Mouse (Mus musculus) heart, embryonic 12.5 days (tissue): ENCODE data around the gene Gm42517. TPM values are rescaled to one million over a fixed set of nuclear protein-coding genes. Genes with fewer than 3 reads are reported as not detected.

ENCODE experiments used
- ATAC-seq: fragments of 200-750 bp; cut with Nextera tagmentation; 2 replicates; pipeline ENCODE4 v1.8.0; 2017; ENCODE audit warnings: moderate TSS enrichment, moderate library complexity; ENCODE audit not compliant: insufficient number of reproducible peaks, low FRiP score
- H3K27ac ChIP-seq: fragments of 300-500 bp; sonication (generic); 2 replicates; pipeline ENCODE4 v1.5.1; 2016; ENCODE audit warnings: mild to moderate bottlenecking, moderate library complexity; ENCODE audit not compliant: poor library complexity, severe bottlenecking
- H3K27me3 ChIP-seq: fragments of 300-500 bp; sonication (generic); replicated peaks from 2 replicates; pipeline ENCODE4 v1.6.1; 2016; ENCODE audit warnings: mild to moderate bottlenecking, moderate library complexity
- H3K36me3 ChIP-seq: fragments of 300-500 bp; sonication (generic); 2 replicates; pipeline ENCODE4 v1.6.1; 2016; ENCODE audit warnings: mild to moderate bottlenecking, moderate library complexity
- H3K4me1 ChIP-seq: fragments of 300-500 bp; sonication (generic); replicated peaks from 2 replicates; pipeline ENCODE4 v1.6.1; 2016; ENCODE audit warnings: mild to moderate bottlenecking
- H3K4me2 ChIP-seq: fragments of 300-500 bp; sonication (generic); 2 replicates; pipeline ENCODE4 v1.6.1; 2016; ENCODE audit warnings: mild to moderate bottlenecking, moderate library complexity
- H3K4me3 ChIP-seq: fragments of 300-500 bp; sonication (generic); 2 replicates; pipeline ENCODE4 v1.5.1; 2016; ENCODE audit warnings: mild to moderate bottlenecking
- H3K9ac ChIP-seq: fragments of 300-500 bp; sonication (generic); 2 replicates; pipeline ENCODE4 v1.6.1; 2016; ENCODE audit warnings: mild to moderate bottlenecking, moderate library complexity
- H3K9me3 ChIP-seq: fragments of 300-500 bp; sonication (generic); replicated peaks from 2 replicates; pipeline ENCODE4 v1.6.1; 2016; ENCODE audit warnings: mild to moderate bottlenecking, moderate library complexity
- WGBS: fragments of 180-500 bp; shearing (Covaris S2); methylation state at CpG from one replicate; pipeline ENCODE4 v1.1.7; 2016; 5-methylcytosine and 5-hydroxymethylcytosine counted together
- polyA plus RNA-seq: library from polyadenylated mRNA; unstranded; fragments of >200 nt; fragmentation: Nextera tagmentation; extraction: Ambion mirVana; gene quantifications from 2 replicates; pipeline ENCODE4 v1.2.1, GENCODE M21; 2016

The Gm42517 gene
- not detected in 2 replicates for polyA plus RNA-seq

DNA sequence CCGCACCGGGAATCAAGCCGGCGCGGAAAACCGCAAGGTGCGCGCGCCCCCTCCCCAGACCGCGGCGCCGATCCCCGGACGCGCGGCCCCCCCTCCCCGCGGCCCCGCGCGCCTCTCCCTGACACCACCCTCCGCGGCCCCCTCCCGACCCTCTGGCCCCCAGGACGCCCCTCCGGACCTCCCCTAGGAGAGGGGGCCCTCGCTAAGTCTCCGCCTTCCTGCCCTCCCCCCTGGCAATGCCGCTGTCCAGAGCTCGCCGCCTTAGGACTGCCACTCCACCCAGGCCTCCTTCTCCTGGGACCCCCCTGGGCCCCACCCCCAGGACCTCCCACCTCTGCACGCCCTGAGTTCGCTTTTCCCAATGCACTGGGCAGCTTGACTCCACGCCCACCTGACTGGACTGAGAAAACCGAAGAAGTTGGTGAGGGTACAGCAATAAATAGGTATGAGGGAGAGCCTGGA is at the start of gene Gm42517:
Gene Gm42517 (minus strand): TSS at position 52 of the 462 bp plus-strand sequence.
- ATAC-seq: no peak
- Histone ChIP-seq H3K4me1 (peaks cover 24% of the 10 kb centered on the region), H3K36me3 (no peaks in the 10 kb centered on the region), H3K9me3 (no peaks in the 10 kb centered on the region), H3K4me3 (peak within 1 kb of the TSS; percentile 64), H3K27me3 (peaks cover 96% of the 10 kb centered on the region), H3K4me2 (peak within 1 kb of the TSS; percentile 99), H3K9ac (peak within 1 kb of the TSS; percentile 66), H3K27ac (no peak within 1 kb of the TSS)
- WGBS: under 1% methylated on average over 22 of the region's 36 CpGs

DNA sequence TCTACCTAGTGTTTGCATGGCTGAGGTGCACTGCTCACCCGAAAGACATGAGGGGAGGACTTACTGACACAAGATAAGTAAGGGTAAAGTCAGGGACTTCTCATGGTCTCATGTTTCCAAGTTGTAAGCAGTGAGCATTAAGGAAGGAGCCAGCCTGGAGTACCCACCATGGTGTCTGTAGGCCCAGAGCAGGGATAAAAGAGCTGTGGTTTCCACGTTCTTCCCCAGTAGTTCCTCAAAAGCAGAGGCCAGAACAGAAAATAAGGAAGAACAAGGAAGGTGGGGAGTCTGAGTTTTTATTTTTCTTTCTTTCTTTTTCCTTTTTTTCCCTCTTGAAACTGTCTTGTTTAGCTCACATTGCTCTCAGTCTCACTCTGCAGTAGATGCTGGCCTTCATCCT is 47.0 kb upstream of the Gm42517 start:
- ATAC-seq: no peak
- Histone ChIP-seq H3K4me3 (no peak overlapping the region), H3K4me1 (no peaks in the 10 kb centered on the region), H3K27me3 (no peaks in the 10 kb centered on the region), H3K27ac (no peak overlapping the region), H3K4me2 (no peak overlapping the region), H3K36me3 (no peaks in the 10 kb centered on the region), H3K9ac (no peak overlapping the region), H3K9me3 (no peaks in the 10 kb centered on the region)
- 65% methylated on average over 2 of the region's 2 CpGs for WGBS

DNA sequence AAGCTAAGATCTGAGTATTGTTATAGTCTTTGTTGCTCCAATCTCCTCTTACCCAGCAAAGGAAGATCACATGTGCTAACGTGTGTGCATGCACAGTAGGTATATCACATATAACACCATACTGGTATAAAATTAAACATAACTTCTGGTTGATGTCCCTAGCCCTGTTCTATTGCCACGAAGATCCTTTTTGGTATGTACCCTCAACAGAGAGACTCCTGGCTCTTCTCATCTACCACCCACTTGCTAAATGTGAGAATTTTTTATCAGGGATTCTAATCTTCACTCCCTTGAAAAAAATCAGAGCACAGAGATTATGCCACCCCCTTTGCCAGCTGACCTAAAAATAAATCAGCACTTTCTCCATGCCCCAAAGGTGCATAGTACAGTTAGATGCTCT is 39.3 kb upstream of the Gm42517 start:
- no peak overlapping the region for H3K9ac ChIP-seq
- no peaks in the 10 kb centered on the region for H3K4me1 ChIP-seq
- ATAC-seq: no peak
- H3K27ac ChIP-seq: no peak overlapping the region
- no peak overlapping the region for H3K4me3 ChIP-seq
- no peak overlapping the region for H3K4me2 ChIP-seq
- WGBS: 70% methylated on average over 2 of the region's 2 CpGs
- H3K27me3 ChIP-seq: 0 out of 2 replicates have a peak, but pooled peaks cover 3% of the 10 kb centered on the region
- no peaks in the 10 kb centered on the region for H3K9me3 ChIP-seq
- H3K36me3 ChIP-seq: no peaks in the 10 kb centered on the region

DNA sequence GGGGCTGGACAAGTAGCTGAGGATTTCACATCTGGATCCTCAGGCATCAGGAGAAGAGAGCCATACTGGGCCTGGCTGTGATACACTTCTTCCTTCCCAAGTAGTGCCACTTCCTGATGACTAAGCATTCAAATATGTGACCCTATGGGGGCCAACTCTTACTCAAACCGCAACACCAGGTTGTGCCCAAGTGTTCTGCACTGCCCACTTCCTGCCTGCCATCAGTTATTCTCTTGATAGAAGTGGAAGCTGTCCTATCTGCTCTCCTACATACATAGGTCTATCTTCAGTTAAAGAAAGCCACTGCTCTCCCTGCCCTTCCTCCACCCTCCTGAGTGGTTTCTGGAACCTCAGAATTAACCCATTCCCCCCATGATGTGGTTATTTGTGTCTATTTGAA is 37.7 kb upstream of the Gm42517 start:
- Histone ChIP-seq H3K9ac (no peak overlapping the region), H3K27me3 (0 out of 2 replicates have a peak, but pooled peaks cover 3% of the 10 kb centered on the region), H3K9me3 (no peaks in the 10 kb centered on the region), H3K4me2 (no peak overlapping the region), H3K27ac (no peak overlapping the region), H3K4me1 (no peaks in the 10 kb centered on the region), H3K36me3 (no peaks in the 10 kb centered on the region), H3K4me3 (no peak overlapping the region)
- 38% methylated on average over 1 of the region's 1 CpGs for WGBS
- no peak for ATAC-seq

DNA sequence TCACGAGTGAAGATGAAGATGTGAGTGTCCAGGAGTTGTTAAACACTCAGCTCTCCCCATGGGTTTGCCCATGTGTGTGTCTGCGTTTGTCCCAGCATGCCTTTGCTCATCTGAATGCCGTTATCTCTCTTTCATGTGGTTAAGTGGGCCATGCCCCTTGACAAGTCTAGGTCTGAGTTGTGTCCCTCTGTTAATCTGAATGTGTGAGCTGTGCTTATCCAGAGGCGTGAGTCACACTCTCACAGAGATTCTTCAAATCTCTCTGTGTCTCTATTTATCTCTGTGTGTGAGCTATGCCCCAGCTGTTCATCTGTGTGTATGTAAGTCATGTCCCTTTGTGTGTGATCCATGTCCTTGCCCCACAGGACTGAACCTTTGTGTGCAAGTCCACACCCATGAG is 35.7 kb upstream of the Gm42517 start:
- Histone ChIP-seq H3K9ac (no peak overlapping the region), H3K27ac (no peak overlapping the region), H3K27me3 (0 out of 2 replicates have a peak, but pooled peaks cover 3% of the 10 kb centered on the region), H3K4me3 (no peak overlapping the region), H3K4me1 (no peaks in the 10 kb centered on the region), H3K4me2 (no peak overlapping the region), H3K9me3 (no peaks in the 10 kb centered on the region), H3K36me3 (no peaks in the 10 kb centered on the region)
- 63% methylated on average over 4 of the region's 4 CpGs for WGBS
- ATAC-seq: no peak

DNA sequence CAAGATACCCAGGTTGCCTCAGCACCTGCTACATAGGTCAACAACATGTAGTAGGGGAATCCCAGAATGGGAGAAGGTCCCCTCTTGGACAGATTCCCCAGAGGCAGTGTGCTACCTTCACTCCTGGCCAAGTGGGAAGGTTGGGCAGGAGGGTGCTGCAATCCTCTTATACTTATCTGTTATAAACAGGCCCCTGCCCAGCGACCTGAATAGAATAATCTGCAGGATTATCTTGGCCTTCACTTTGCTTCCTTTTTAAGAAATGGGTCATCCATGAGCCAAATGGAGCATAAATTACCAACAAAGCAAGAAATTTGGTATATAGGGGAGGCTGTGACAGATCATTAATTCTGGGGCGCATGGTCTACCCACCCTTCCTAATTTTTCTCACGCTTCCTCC is 22.0 kb upstream of the Gm42517 start:
- Histone ChIP-seq H3K36me3 (no peaks in the 10 kb centered on the region), H3K4me1 (no peaks in the 10 kb centered on the region), H3K4me2 (no peak overlapping the region), H3K27ac (no peak overlapping the region), H3K9me3 (no peaks in the 10 kb centered on the region), H3K9ac (no peak overlapping the region), H3K4me3 (no peak overlapping the region), H3K27me3 (peaks cover 19% of the 10 kb centered on the region; the same call in 1 of the 2 replicates)
- no peak for ATAC-seq
- WGBS: 69% methylated on average over 3 of the region's 3 CpGs

DNA sequence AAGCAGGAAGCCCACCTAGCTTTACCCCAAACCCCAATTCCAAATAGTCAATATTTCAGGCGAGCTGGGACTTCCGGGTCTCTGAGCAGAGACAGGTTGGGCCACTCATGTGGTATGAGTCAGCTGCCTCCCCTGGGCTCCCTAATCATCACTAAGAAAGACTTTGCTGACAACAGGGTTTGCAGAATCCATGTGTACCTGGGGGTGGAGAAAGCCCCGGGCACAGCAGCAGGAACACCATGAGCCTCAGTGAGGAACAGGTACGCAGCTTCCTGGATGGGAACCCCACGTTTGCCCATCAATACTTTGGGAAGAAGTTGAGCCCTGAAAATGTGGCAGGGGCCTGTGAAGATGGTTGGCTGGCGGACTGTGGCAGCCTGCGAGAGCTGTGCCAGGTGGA is 20.5 kb upstream of the Gm42517 start, which contains the start of gene Pde6b:
Gene Pde6b (plus strand): TSS at position 191 of the 400 bp plus-strand sequence.
- Histone ChIP-seq H3K27me3 (peaks cover 19% of the 10 kb centered on the region; the same call in 1 of the 2 replicates), H3K4me3 (no peak within 1 kb of the TSS), H3K27ac (no peak within 1 kb of the TSS), H3K36me3 (no peaks in the 10 kb centered on the region), H3K9me3 (no peaks in the 10 kb centered on the region), H3K4me1 (no peaks in the 10 kb centered on the region), H3K9ac (no peak within 1 kb of the TSS), H3K4me2 (no peak within 1 kb of the TSS)
- ATAC-seq: no peak
- 62% methylated on average over 7 of the region's 7 CpGs for WGBS

DNA sequence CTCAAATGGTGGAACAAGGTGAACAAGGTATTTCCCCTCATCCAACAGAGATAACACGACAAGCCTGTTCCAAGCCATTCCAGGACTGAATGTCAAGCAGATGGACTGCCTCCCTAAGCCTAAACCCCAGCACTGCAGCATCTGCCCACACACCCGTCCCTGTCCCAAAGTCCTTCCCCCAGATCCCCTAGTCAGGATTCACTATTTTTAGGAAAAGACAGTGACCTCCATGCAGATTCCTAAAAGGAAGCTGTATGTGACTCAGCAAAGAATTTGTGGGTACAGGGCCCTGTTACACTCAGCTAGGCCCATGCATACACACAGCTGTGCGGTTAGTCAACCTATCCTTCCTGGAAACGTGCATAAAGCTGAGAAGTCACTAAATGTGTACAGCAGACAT is 18.7 kb upstream of the Gm42517 start:
- Histone ChIP-seq H3K4me3 (no peak overlapping the region), H3K4me1 (no peaks in the 10 kb centered on the region), H3K27ac (no peak overlapping the region), H3K36me3 (no peaks in the 10 kb centered on the region), H3K9ac (no peak overlapping the region), H3K27me3 (peaks cover 19% of the 10 kb centered on the region; the same call in 1 of the 2 replicates), H3K9me3 (no peaks in the 10 kb centered on the region; the same call in 1 of the 2 replicates), H3K4me2 (no peak overlapping the region)
- WGBS: 66% methylated on average over 4 of the region's 4 CpGs
- no peak for ATAC-seq

DNA sequence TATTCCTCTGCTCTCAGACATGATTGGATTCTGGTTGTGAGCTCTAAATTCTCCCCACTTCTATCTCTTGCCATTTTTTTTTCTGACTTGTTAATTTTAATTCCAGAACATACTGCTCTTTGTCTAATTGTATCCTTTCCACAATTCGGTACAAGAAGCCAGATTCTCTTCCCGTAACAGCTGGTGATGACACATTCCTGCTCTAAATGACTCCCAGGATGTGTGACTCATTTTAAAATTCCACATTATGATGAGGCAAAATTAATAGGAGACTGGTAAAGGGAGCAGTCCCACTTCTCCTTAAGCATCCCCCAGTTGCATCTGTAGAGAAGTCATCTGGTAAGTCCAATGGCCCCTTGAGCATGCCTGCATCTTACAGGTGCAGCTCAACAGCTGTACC is 17.9 kb upstream of the Gm42517 start:
- H3K9me3 ChIP-seq: no peaks in the 10 kb centered on the region; the same call in 1 of the 2 replicates
- H3K27ac ChIP-seq: no peak overlapping the region
- no peaks in the 10 kb centered on the region for H3K4me1 ChIP-seq
- no peak for ATAC-seq
- no peak overlapping the region for H3K4me3 ChIP-seq
- H3K36me3 ChIP-seq: no peaks in the 10 kb centered on the region
- no peak overlapping the region for H3K4me2 ChIP-seq
- WGBS: 83% methylated on average over 2 of the region's 2 CpGs
- H3K27me3 ChIP-seq: peaks cover 19% of the 10 kb centered on the region; the same call in 1 of the 2 replicates
- no peak overlapping the region for H3K9ac ChIP-seq

DNA sequence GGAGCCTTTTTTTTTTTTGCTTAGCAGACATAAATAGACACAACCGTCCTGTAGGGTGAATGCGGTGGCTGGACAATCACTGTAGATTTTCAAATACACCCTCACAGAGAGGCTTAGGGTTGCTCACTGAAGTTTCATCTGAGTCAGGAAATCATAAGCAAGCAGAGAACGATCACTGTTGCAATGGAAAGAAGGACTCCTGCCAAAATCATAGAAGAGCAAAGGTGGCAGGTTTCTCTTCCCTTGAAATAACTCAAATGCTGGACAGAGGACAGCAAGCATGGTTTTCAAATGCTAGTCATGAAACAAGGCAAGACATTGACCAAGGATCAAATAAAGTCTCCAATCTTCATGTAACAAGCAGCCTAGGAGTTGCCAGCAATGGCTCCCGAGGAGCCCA is 10.6 kb upstream of the Gm42517 start:
- 64% methylated on average over 4 of the region's 4 CpGs for WGBS
- Histone ChIP-seq H3K36me3 (no peaks in the 10 kb centered on the region), H3K4me1 (no peaks in the 10 kb centered on the region), H3K4me2 (no peak overlapping the region), H3K27ac (no peak overlapping the region), H3K9ac (no peak overlapping the region), H3K9me3 (no peaks in the 10 kb centered on the region; the same call in none of the 2 replicates), H3K4me3 (no peak overlapping the region), H3K27me3 (peaks cover 30% of the 10 kb centered on the region)
- no peak for ATAC-seq

DNA sequence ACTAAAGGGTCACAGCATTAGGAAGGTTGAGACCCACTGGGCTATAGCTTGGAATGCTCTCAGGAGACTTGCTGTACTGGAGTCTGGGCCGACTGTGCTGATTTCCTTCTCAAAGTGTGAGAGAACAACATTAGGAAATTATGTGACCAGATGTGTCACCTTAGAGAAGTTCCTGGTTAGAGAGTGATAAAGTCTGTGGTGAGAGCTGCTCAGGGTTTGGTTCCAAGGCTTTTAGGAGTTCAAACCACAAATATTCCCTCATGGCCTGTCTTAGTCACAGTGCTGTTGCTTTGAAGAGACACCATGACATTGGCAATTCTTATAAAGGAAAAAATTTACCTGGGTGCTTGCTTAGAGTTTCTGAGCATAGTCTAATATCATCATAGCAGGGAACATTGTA is 8.3 kb upstream of the Gm42517 start:
- Histone ChIP-seq H3K27ac (no peak overlapping the region), H3K4me3 (no peak overlapping the region), H3K4me1 (no peaks in the 10 kb centered on the region), H3K9ac (no peak overlapping the region), H3K36me3 (no peaks in the 10 kb centered on the region), H3K27me3 (peaks cover 48% of the 10 kb centered on the region), H3K4me2 (no peak overlapping the region), H3K9me3 (no peaks in the 10 kb centered on the region; the same call in 1 of the 2 replicates)
- 65% methylated on average over 1 of the region's 1 CpGs for WGBS
- ATAC-seq: no peak

DNA sequence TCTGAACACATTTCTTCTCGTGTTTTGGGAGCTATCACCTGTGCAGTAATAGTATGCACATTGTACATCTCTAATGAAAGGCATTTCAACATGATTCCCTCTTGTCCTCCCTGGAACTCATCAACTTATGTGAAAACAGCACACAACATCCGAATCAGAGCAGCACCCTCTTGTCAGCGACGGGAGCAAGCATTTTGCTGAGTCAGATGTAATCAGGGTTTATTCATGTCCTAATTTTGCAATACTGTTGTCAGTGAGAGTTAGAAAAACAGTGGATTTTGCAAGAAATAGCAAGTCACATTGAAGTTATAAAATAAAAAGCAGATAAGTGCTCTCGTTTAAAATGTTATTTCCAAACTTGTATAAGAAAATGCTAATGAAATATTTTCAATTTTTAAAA is 6.4 kb upstream of the Gm42517 start:
- Histone ChIP-seq H3K4me3 (no peak overlapping the region), H3K36me3 (no peaks in the 10 kb centered on the region), H3K4me1 (0 out of 2 replicates have a peak, but pooled peaks cover 4% of the 10 kb centered on the region), H3K27me3 (peaks cover 68% of the 10 kb centered on the region), H3K9me3 (no peaks in the 10 kb centered on the region; the same call in 1 of the 2 replicates), H3K4me2 (no peak overlapping the region), H3K9ac (no peak overlapping the region), H3K27ac (no peak overlapping the region)
- WGBS: 65% methylated on average over 5 of the region's 5 CpGs
- no peak for ATAC-seq
